Mouse (Mus musculus): Measurements from ENCODE around the gene Lgals1. TPM values are rescaled to one million over a fixed set of nuclear protein-coding genes. Genes with fewer than 3 reads are reported as not detected.
A peak's percentile ranks its signal among the peaks of the same experiment; 100 is the strongest.

Lgals1 gene
- polyA plus RNA-seq, 1 experiment from 2014 or later = 51.7 TPM

DNA sequence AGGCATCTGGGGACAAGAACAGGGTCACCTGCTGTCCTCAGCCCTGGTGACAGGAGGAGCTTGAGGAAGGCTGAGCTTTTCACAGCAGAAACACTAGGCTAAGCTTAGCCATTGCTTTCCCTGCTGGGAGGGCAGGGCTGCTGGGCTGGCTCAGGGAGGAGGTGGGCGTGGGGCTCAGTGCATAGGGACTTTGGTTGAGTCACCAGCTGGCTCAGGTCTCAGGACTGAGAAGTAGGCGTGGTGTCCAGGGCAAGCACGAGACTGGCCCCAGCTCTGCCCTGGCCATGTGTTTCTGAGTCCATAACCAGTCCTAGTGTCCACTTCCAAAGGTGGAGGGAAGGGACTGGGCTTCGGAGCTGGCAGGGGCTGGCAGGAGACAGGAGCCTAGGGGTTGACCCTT lies 33.6 kb downstream of the Lgals1 start:
- no peak for ATAC-seq
- 92% methylated on average over 4 of the region's 4 CpGs for WGBS
- H3K36me3 ChIP-seq (ENCODE audit: control insufficient read depth, insufficient read depth, low read length) = peaks cover 15% of the 10 kb centered on the region

DNA sequence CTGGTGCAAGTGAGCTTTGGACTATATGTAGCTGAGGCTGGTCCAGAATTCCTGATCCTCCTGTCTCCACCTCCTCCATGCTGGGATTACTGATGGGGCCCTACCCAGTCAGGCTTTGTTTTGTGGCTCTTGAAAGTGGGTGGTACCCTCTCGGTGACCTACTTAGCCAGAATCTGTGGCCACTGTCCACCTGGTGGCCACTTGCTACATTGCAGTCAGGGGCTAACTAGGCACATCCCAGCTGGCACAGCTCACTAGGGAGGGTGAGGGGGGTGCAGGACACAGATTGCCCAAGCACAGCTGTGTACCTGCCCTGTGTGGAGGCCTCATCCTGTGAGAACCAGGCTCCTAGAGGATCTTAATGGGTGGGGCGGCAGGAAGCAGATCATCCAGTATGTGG lies 36.4 kb downstream of the Lgals1 start:
- Histone ChIP-seq H3K4me1 (ENCODE audit: control insufficient read depth, insufficient read depth, low read length) (peaks cover 4% of the 10 kb centered on the region; the same call in 1 of the 2 replicates), H3K4me3 (ENCODE audit: low read depth, low read length) (no peak overlapping the region), H3K4me2 (ENCODE audit: low read length) (no peak overlapping the region), H3K36me3 (ENCODE audit: control insufficient read depth, insufficient read depth, low read length) (peaks cover 29% of the 10 kb centered on the region), H3K9me3 (replicated peaks; ENCODE audit: control insufficient read depth, low read length, poor library complexity, severe bottlenecking) (no peaks in the 10 kb centered on the region), H3K9ac (ENCODE audit: low read depth, low read length) (no peak overlapping the region), H3K27ac (ENCODE audit: low read length) (no peak overlapping the region), H3K27me3 (ENCODE audit: control insufficient read depth, insufficient read depth, low read depth, low read length) (no peaks in the 10 kb centered on the region)
- ATAC-seq = 0 out of 2 replicates have a peak, but pooled peaks have one; percentile 40
- 45% methylated on average over 2 of the region's 2 CpGs for WGBS

More for the DNA sequence above, 33.6 kb downstream of the Lgals1 start:
- Histone ChIP-seq H3K4me1 (ENCODE audit: control insufficient read depth, insufficient read depth, low read length) (peaks cover 4% of the 10 kb centered on the region; the same call in 1 of the 2 replicates), H3K9ac (ENCODE audit: low read depth, low read length) (no peak overlapping the region), H3K27me3 (ENCODE audit: control insufficient read depth, insufficient read depth, low read depth, low read length) (no peaks in the 10 kb centered on the region), H3K27ac (ENCODE audit: low read length) (no peak overlapping the region), H3K4me3 (ENCODE audit: low read depth, low read length) (no peak overlapping the region), H3K4me2 (ENCODE audit: low read length) (no peak overlapping the region), H3K9me3 (replicated peaks; ENCODE audit: control insufficient read depth, low read length, poor library complexity, severe bottlenecking) (no peaks in the 10 kb centered on the region)

DNA sequence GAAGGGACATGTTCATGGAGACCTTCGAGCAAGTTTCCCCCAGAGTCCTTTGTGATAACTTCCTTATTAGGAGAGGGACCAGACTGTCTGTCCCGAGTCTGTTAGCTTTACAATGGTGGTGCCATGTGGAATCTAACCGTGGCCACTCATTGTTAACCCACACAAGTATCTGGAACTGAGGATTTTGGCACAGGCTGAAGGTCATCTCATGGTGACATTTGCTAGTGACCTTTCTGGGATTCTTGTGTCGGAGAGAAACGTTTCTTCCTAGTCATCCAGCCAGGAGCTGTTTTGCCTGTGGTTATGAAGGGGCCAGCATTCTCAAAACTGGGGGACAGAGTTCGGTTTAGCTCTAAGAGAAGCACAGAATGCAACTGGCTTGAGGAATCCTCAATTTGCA lies 45.1 kb downstream of the Lgals1 start:
- Histone ChIP-seq H3K4me2 (ENCODE audit: low read length) (no peak overlapping the region), H3K9ac (ENCODE audit: low read depth, low read length) (no peak overlapping the region), H3K9me3 (replicated peaks; ENCODE audit: control insufficient read depth, low read length, poor library complexity, severe bottlenecking) (no peaks in the 10 kb centered on the region), H3K4me3 (ENCODE audit: low read depth, low read length) (no peak overlapping the region), H3K27me3 (ENCODE audit: control insufficient read depth, insufficient read depth, low read depth, low read length) (no peaks in the 10 kb centered on the region), H3K36me3 (ENCODE audit: control insufficient read depth, insufficient read depth, low read length) (peaks cover 20% of the 10 kb centered on the region), H3K4me1 (ENCODE audit: control insufficient read depth, insufficient read depth, low read length) (no peaks in the 10 kb centered on the region), H3K27ac (ENCODE audit: low read length) (no peak overlapping the region)
- 69% methylated on average over 6 of the region's 6 CpGs for WGBS
- ATAC-seq = no peak

DNA sequence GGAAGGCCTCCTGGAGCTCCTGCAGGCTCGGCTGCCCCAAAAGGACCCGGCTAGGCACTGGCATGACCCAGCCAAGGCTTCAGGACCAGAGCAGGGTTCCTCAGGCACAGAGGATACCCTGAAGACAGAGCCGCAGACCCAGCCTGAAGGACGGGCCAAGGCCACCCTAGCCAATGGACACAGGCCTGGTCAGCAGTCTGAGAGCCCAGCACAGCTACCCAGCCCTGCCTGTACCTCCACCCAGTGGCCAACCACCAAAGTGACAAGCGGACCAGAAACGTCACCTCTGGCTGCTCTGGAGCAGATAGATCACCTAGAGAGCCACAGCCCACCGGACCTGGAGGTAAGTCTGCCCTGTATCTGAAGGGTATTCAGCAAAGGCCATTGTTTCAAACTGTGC lies 47.4 kb downstream of the Lgals1 start:
- Histone ChIP-seq H3K4me1 (ENCODE audit: control insufficient read depth, insufficient read depth, low read length) (0 out of 2 replicates have a peak, but pooled peaks cover 3% of the 10 kb centered on the region), H3K4me2 (ENCODE audit: low read length) (no peak overlapping the region), H3K36me3 (ENCODE audit: control insufficient read depth, insufficient read depth, low read length) (peaks cover 3% of the 10 kb centered on the region), H3K27me3 (ENCODE audit: control insufficient read depth, insufficient read depth, low read depth, low read length) (no peaks in the 10 kb centered on the region), H3K4me3 (ENCODE audit: low read depth, low read length) (no peak overlapping the region), H3K9me3 (replicated peaks; ENCODE audit: control insufficient read depth, low read length, poor library complexity, severe bottlenecking) (no peaks in the 10 kb centered on the region), H3K27ac (ENCODE audit: low read length) (no peak overlapping the region), H3K9ac (ENCODE audit: low read depth, low read length) (no peak overlapping the region)
- no peak for ATAC-seq
- WGBS = 75% methylated on average over 7 of the region's 7 CpGs

GRCm38 (mm10) chr15:78977676-78978159 lies 51.2 kb downstream of the Lgals1 start:
- Histone ChIP-seq H3K4me2 (ENCODE audit: low read length) (no peak overlapping the region), H3K9ac (ENCODE audit: low read depth, low read length) (no peak overlapping the region), H3K27ac (ENCODE audit: low read length) (no peak overlapping the region), H3K36me3 (ENCODE audit: control insufficient read depth, insufficient read depth, low read length) (no peaks in the 10 kb centered on the region), H3K4me3 (ENCODE audit: low read depth, low read length) (no peak overlapping the region), H3K9me3 (replicated peaks; ENCODE audit: control insufficient read depth, low read length, poor library complexity, severe bottlenecking) (no peaks in the 10 kb centered on the region), H3K4me1 (ENCODE audit: control insufficient read depth, insufficient read depth, low read length) (peaks cover 5% of the 10 kb centered on the region; the same call in 1 of the 2 replicates), H3K27me3 (ENCODE audit: control insufficient read depth, insufficient read depth, low read depth, low read length) (no peaks in the 10 kb centered on the region)
- ATAC-seq = no peak
- WGBS = 86% methylated on average over 8 of the region's 8 CpGs

- H3K4me2 ChIP-seq (ENCODE audit: low read length) = no peak overlapping the region
- H3K9me3 ChIP-seq (replicated peaks; ENCODE audit: control insufficient read depth, low read length, poor library complexity, severe bottlenecking) = no peaks in the 10 kb centered on the region
- no peaks in the 10 kb centered on the region for H3K36me3 ChIP-seq (ENCODE audit: control insufficient read depth, insufficient read depth, low read length)
- H3K27ac ChIP-seq (ENCODE audit: low read length) = no peak overlapping the region
- no peaks in the 10 kb centered on the region for H3K27me3 ChIP-seq (ENCODE audit: control insufficient read depth, insufficient read depth, low read depth, low read length)
- 0 out of 2 replicates have a peak overlapping the region, but pooled peaks have one; percentile 40 for H3K9ac ChIP-seq (ENCODE audit: low read depth, low read length)
- H3K4me3 ChIP-seq (ENCODE audit: low read depth, low read length) = no peak overlapping the region
- ATAC-seq = no peak
- peaks cover 12% of the 10 kb centered on the region; the same call in 1 of the 2 replicates for H3K4me1 ChIP-seq (ENCODE audit: control insufficient read depth, insufficient read depth, low read length)
- 40% methylated on average over 4 of the region's 4 CpGs for WGBS
These were observed 52.4 kb downstream of the Lgals1 start for GRCm38 (mm10) chr15:78978875-78979274.

Small RNA genes within 50 kb of the gene (microRNA-seq; reads per million reads assigned to microRNA genes)
- gene Mir6955 = 0.52 reads per million

Other genes with a start within 250 kb of the Lgals1 start
- 9.6 and 12.6 TPM in 2 replicates for gene Elfn2, start 208.0 kb upstream of the Lgals1 start, polyA plus RNA-seq (2015; fragmentation: Nextera tagmentation; extraction: Ambion mirVana)
- 13.5 and 19.7 TPM in 2 replicates for gene Mfng, start 153.2 kb upstream of the Lgals1 start, polyA plus RNA-seq (2015; fragmentation: Nextera tagmentation; extraction: Ambion mirVana)
- 1.8 and 2.2 TPM in 2 replicates for gene Card10, start 123.7 kb upstream of the Lgals1 start, polyA plus RNA-seq (2015; fragmentation: Nextera tagmentation; extraction: Ambion mirVana)
- gene Cdc42ep1, start 84.1 kb upstream of the Lgals1 start, polyA plus RNA-seq (2015; fragmentation: Nextera tagmentation; extraction: Ambion mirVana) = 11.4 and 13.6 TPM in 2 replicates
- not detected in 2 replicates for gene Lgals2, start 71.2 kb upstream of the Lgals1 start, polyA plus RNA-seq (2015; fragmentation: Nextera tagmentation; extraction: Ambion mirVana)
- 46.0 and 46.5 TPM in 2 replicates for gene Gga1, start 49.5 kb upstream of the Lgals1 start, polyA plus RNA-seq (2015; fragmentation: Nextera tagmentation; extraction: Ambion mirVana)
- gene Gm49510, start 27.1 kb upstream of the Lgals1 start, polyA plus RNA-seq (2015; fragmentation: Nextera tagmentation; extraction: Ambion mirVana) = not detected in 2 replicates
- gene Sh3bp1, start 27.0 kb upstream of the Lgals1 start, polyA plus RNA-seq (2015; fragmentation: Nextera tagmentation; extraction: Ambion mirVana) = 2.2 and 2.7 TPM in 2 replicates
- 107 and 126 TPM in 2 replicates for gene Pdxp, start 12.8 kb upstream of the Lgals1 start, polyA plus RNA-seq (2015; fragmentation: Nextera tagmentation; extraction: Ambion mirVana)
- 66.3 and 67.6 TPM in 2 replicates for gene Nol12, start 8.2 kb downstream of the Lgals1 start, polyA plus RNA-seq (2015; fragmentation: Nextera tagmentation; extraction: Ambion mirVana)
- gene Triobp, start 21.0 kb downstream of the Lgals1 start, polyA plus RNA-seq (2015; fragmentation: Nextera tagmentation; extraction: Ambion mirVana) = 40.9 and 48.8 TPM in 2 replicates
- gene H1f0, start 101.7 kb downstream of the Lgals1 start, polyA plus RNA-seq (2015; fragmentation: Nextera tagmentation; extraction: Ambion mirVana) = 167 and 180 TPM in 2 replicates
- gene Galr3, start 115.2 kb downstream of the Lgals1 start, polyA plus RNA-seq (2015; fragmentation: Nextera tagmentation; extraction: Ambion mirVana) = not detected in 2 replicates
- gene Ankrd54, start 136.2 kb downstream of the Lgals1 start, polyA plus RNA-seq (2015; fragmentation: Nextera tagmentation; extraction: Ambion mirVana) = 54.4 and 57.8 TPM in 2 replicates
- gene Eif3l, start 148.5 kb downstream of the Lgals1 start, polyA plus RNA-seq (2015; fragmentation: Nextera tagmentation; extraction: Ambion mirVana) = 165 TPM in 2 replicates
- 12.0 and 12.7 TPM in 2 replicates for gene Micall1, start 182.2 kb downstream of the Lgals1 start, polyA plus RNA-seq (2015; fragmentation: Nextera tagmentation; extraction: Ambion mirVana)
- 266 and 286 TPM in 2 replicates for gene Polr2f, start 214.3 kb downstream of the Lgals1 start, polyA plus RNA-seq (2015; fragmentation: Nextera tagmentation; extraction: Ambion mirVana)
- 18.8 and 19.1 TPM in 2 replicates for gene 1700088E04Rik, start 214.5 kb downstream of the Lgals1 start, polyA plus RNA-seq (2015; fragmentation: Nextera tagmentation; extraction: Ambion mirVana)
- 3.0 and 3.8 TPM in 2 replicates for gene Sox10, start 238.5 kb downstream of the Lgals1 start, polyA plus RNA-seq (2015; fragmentation: Nextera tagmentation; extraction: Ambion mirVana)